ENCODE assay signal across 16 mouse cellular contexts in the genomic region with DNA sequence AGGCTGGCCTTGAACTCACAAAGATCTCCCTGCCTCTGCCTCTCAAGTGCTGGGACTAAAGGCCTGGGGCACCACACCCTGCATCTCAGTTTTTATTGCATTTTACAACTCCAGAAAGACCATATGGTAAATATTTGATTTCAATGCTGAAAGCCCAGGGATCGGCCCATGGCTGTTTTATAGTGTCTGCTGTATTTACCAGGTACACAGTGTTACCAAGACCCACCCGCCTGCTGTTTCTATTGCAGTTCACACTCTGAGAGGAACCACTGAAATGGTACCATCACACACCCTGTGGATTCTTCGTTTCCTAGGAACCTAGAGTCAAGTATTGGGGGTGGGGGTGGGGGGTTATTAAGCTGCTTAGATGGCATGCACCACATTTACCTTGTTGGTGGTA.
"Had no signal": no experiment of that assay in that cellular context is flagged by ENCODE, and none has a peak within 500 bp of the region (broad histone marks: within the 10 kb centered on the region; RNA-seq: fewer than 3 reads in every experiment).

No protein-coding gene starts in this region.

- H3K4me1 ChIP-seq: megakaryocyte, embryonic 14.5 days; midbrain, embryonic 13.5 days; midbrain, embryonic 15.5 days; neural tube, embryonic 12.5 days; stomach, embryonic 15.5 days had no signal

- DNase-seq: lung, adult 2 months; lung, postnatal 14 days; right cerebral cortex, postnatal 14 days; thymus, adult 2 months; thymus, postnatal 25 days; thymus, postnatal 4 days had no signal

- H3K27ac ChIP-seq: lung, embryonic 15.5 days; macrophage; midbrain, embryonic 13.5 days; midbrain, embryonic 15.5 days; neural tube, embryonic 12.5 days; stomach, embryonic 15.5 days; stomach, postnatal 0 days had no signal

- H3K36me3 ChIP-seq: lung, embryonic 15.5 days; midbrain, embryonic 13.5 days; midbrain, embryonic 15.5 days; neural tube, embryonic 12.5 days; stomach, embryonic 15.5 days had no signal

- H3K4me2 ChIP-seq: lung, embryonic 15.5 days; midbrain, embryonic 11.5 days; midbrain, embryonic 13.5 days; midbrain, embryonic 15.5 days; neural tube, embryonic 12.5 days; stomach, embryonic 15.5 days had no signal

- H3K9ac ChIP-seq: lung, embryonic 15.5 days; midbrain, embryonic 13.5 days; midbrain, embryonic 15.5 days; neural tube, embryonic 12.5 days; stomach, embryonic 15.5 days had no signal

- H3K27me3 ChIP-seq: lung, embryonic 15.5 days; megakaryocyte, embryonic 14.5 days; midbrain, embryonic 13.5 days; midbrain, embryonic 15.5 days; neural tube, embryonic 12.5 days; stomach, embryonic 15.5 days had no signal

- ATAC-seq: lung, postnatal 0 days; midbrain, embryonic 13.5 days; midbrain, embryonic 15.5 days had no signal

- H3K4me3 ChIP-seq: lung, embryonic 15.5 days; megakaryocyte, embryonic 14.5 days; midbrain, embryonic 13.5 days; midbrain, embryonic 15.5 days; neural tube, embryonic 12.5 days; stomach, embryonic 15.5 days had no signal

- H3K9me3 ChIP-seq: lung, embryonic 15.5 days; midbrain, embryonic 13.5 days; midbrain, embryonic 15.5 days; neural tube, embryonic 12.5 days; stomach, embryonic 15.5 days had no signal
